Mouse (Mus musculus) stomach, embryonic 14.5 days (tissue): Measurements from ENCODE around the gene Plb1. TPM values are rescaled to one million over a fixed set of nuclear protein-coding genes. Genes with fewer than 3 reads are reported as not detected.

ENCODE experiments used
- ATAC-seq: fragments of 200-750 bp; cut with Nextera tagmentation; 2 replicates; pipeline ENCODE4 v1.8.0; 2017; ENCODE audit warnings: low read depth, moderate TSS enrichment; ENCODE audit not compliant: insufficient number of reproducible peaks, insufficient read depth, low FRiP score
- H3K27ac ChIP-seq: fragments of 300-500 bp; sonication (generic); 2 replicates; pipeline ENCODE4 v1.5.1; 2014; ENCODE audit warnings: mild to moderate bottlenecking, low read length, moderate library complexity, mixed read lengths
- H3K27me3 ChIP-seq: fragments of 300-500 bp; sonication (generic); 2 replicates; pipeline ENCODE4 v1.6.1; 2014; ENCODE audit warnings: low read length, control low read depth, mixed read lengths; ENCODE audit not compliant: control insufficient read depth, insufficient read depth
- H3K36me3 ChIP-seq: fragments of 300-500 bp; sonication (generic); 2 replicates; pipeline ENCODE4 v1.6.1; 2014; ENCODE audit warnings: mild to moderate bottlenecking, control low read depth, low read length, moderate library complexity, mixed read lengths; ENCODE audit not compliant: control insufficient read depth, insufficient read depth
- H3K4me1 ChIP-seq: fragments of 300-500 bp; sonication (generic); 2 replicates; pipeline ENCODE4 v1.6.1; 2014; ENCODE audit warnings: low read length, control low read depth, mixed read lengths; ENCODE audit not compliant: control insufficient read depth, insufficient read depth
- H3K4me2 ChIP-seq: fragments of 300-500 bp; sonication (generic); replicated peaks from 2 replicates; pipeline ENCODE4 v1.6.1; 2014; ENCODE audit warnings: low read depth, low read length, control low read depth
- H3K4me3 ChIP-seq: fragments of 300-500 bp; sonication (generic); 2 replicates; pipeline ENCODE4 v1.5.1; 2014; ENCODE audit warnings: low read depth, low read length, control low read depth
- H3K9ac ChIP-seq: fragments of 300-500 bp; sonication (generic); replicated peaks from 2 replicates; pipeline ENCODE4 v1.6.1; 2014; ENCODE audit warnings: low read depth, mild to moderate bottlenecking, control low read depth, low read length, moderate library complexity, mixed read lengths
- H3K9me3 ChIP-seq: fragments of 300-500 bp; sonication (generic); 2 replicates; pipeline ENCODE4 v1.6.1; 2016; ENCODE audit warnings: low read depth, low read length, control low read depth; ENCODE audit not compliant: control insufficient read depth
- WGBS: fragments of 180-500 bp; shearing (Covaris S2); extraction: QIAGEN DNeasy Blood & Tissue Kit; methylation state at CpG from one replicate; pipeline ENCODE4 v1.1.7; 2014; 5-methylcytosine and 5-hydroxymethylcytosine counted together
- polyA plus RNA-seq: library from polyadenylated mRNA; unstranded; fragments of >200 nt; fragmentation: Nextera tagmentation; extraction: Ambion mirVana; gene quantifications from 2 replicates; pipeline ENCODE4 v1.2.1, GENCODE M21; 2014

The Plb1 gene
- 0.42 and 1.0 TPM in 2 replicates for polyA plus RNA-seq

GRCm38 (mm10) chr5:32232474-32232873 lies at the start of gene Plb1:
TSS of gene Plb1 (plus strand) at chr5:32232708.
- Histone ChIP-seq H3K9ac (no peak within 1 kb of the TSS), H3K4me3 (no peak within 1 kb of the TSS), H3K27me3 (no peaks in the 10 kb centered on the region), H3K4me1 (no peaks in the 10 kb centered on the region), H3K36me3 (no peaks in the 10 kb centered on the region), H3K27ac (no peak within 1 kb of the TSS), H3K9me3 (no peaks in the 10 kb centered on the region), H3K4me2 (no peak within 1 kb of the TSS)
- no peak for ATAC-seq
- 76% methylated on average over 9 of the region's 9 CpGs for WGBS

- Histone ChIP-seq H3K4me1 (peaks cover 3% of the 10 kb centered on the region; the same call in 1 of the 2 replicates), H3K9me3 (no peaks in the 10 kb centered on the region), H3K36me3 (no peaks in the 10 kb centered on the region), H3K27ac (peak overlapping the region; percentile 52; the same call in 1 of the 2 replicates), H3K4me3 (no peak overlapping the region), H3K9ac (no peak overlapping the region), H3K4me2 (no peak overlapping the region), H3K27me3 (no peaks in the 10 kb centered on the region)
- WGBS: 43% methylated on average over 4 of the region's 4 CpGs
- ATAC-seq: peak; percentile 90
Measured at GRCm38 (mm10) chr5:32182885-32183629, 49.5 kb upstream of the Plb1 start.

GRCm38 (mm10) chr5:32187717-32188116 lies 44.8 kb upstream of the Plb1 start:
- Histone ChIP-seq H3K27ac (no peak overlapping the region), H3K9ac (no peak overlapping the region), H3K36me3 (no peaks in the 10 kb centered on the region), H3K4me3 (no peak overlapping the region), H3K4me1 (peaks cover 3% of the 10 kb centered on the region; the same call in 1 of the 2 replicates), H3K27me3 (no peaks in the 10 kb centered on the region), H3K4me2 (no peak overlapping the region), H3K9me3 (no peaks in the 10 kb centered on the region)
- ATAC-seq: no peak
- 45% methylated on average over 11 of the region's 11 CpGs for WGBS

GRCm38 (mm10) chr5:32191259-32191658 lies 41.2 kb upstream of the Plb1 start:
- Histone ChIP-seq H3K27ac (no peak overlapping the region), H3K9ac (no peak overlapping the region), H3K4me2 (no peak overlapping the region), H3K4me1 (no peaks in the 10 kb centered on the region), H3K36me3 (no peaks in the 10 kb centered on the region), H3K9me3 (no peaks in the 10 kb centered on the region), H3K27me3 (no peaks in the 10 kb centered on the region), H3K4me3 (no peak overlapping the region)
- ATAC-seq: no peak
- 66% methylated on average over 5 of the region's 5 CpGs for WGBS

- Histone ChIP-seq H3K9me3 (no peaks in the 10 kb centered on the region), H3K4me1 (no peaks in the 10 kb centered on the region), H3K4me3 (no peak overlapping the region), H3K27ac (no peak overlapping the region), H3K36me3 (no peaks in the 10 kb centered on the region), H3K9ac (no peak overlapping the region), H3K4me2 (no peak overlapping the region), H3K27me3 (no peaks in the 10 kb centered on the region)
- 74% methylated on average over 16 of the region's 16 CpGs for WGBS
- no peak for ATAC-seq
Measured at GRCm38 (mm10) chr5:32192016-32192845, 40.3 kb upstream of the Plb1 start.

- Histone ChIP-seq H3K9ac (no peak overlapping the region), H3K27ac (no peak overlapping the region), H3K27me3 (no peaks in the 10 kb centered on the region), H3K4me2 (no peak overlapping the region), H3K36me3 (no peaks in the 10 kb centered on the region), H3K9me3 (no peaks in the 10 kb centered on the region), H3K4me1 (no peaks in the 10 kb centered on the region), H3K4me3 (no peak overlapping the region)
- no peak for ATAC-seq
- WGBS: 73% methylated on average over 4 of the region's 4 CpGs
Measured at GRCm38 (mm10) chr5:32194236-32194635, 38.3 kb upstream of the Plb1 start.

GRCm38 (mm10) chr5:32195857-32196609 lies 36.5 kb upstream of the Plb1 start:
- Histone ChIP-seq H3K4me2 (no peak overlapping the region), H3K36me3 (no peaks in the 10 kb centered on the region), H3K27ac (no peak overlapping the region), H3K9ac (no peak overlapping the region), H3K27me3 (no peaks in the 10 kb centered on the region), H3K9me3 (no peaks in the 10 kb centered on the region), H3K4me3 (no peak overlapping the region), H3K4me1 (no peaks in the 10 kb centered on the region)
- WGBS: 48% methylated on average over 12 of the region's 12 CpGs
- ATAC-seq: no peak

- no peak overlapping the region for H3K4me2 ChIP-seq
- H3K36me3 ChIP-seq: no peaks in the 10 kb centered on the region
- no peaks in the 10 kb centered on the region for H3K4me1 ChIP-seq
- H3K9me3 ChIP-seq: no peaks in the 10 kb centered on the region
- H3K27ac ChIP-seq: no peak overlapping the region
- no peak overlapping the region for H3K4me3 ChIP-seq
- H3K9ac ChIP-seq: no peak overlapping the region
- ATAC-seq: peak; percentile 70; the same call in 1 of the 2 replicates
- no peaks in the 10 kb centered on the region for H3K27me3 ChIP-seq
- 15% methylated on average over 4 of the region's 4 CpGs for WGBS
Measured at GRCm38 (mm10) chr5:32197698-32198097, 34.8 kb upstream of the Plb1 start.
